Mouse (Mus musculus) C2C12 (cell line): ENCODE results near the gene Cdc34.
A peak's percentile ranks its signal among the peaks of the same experiment; 100 is the strongest.

Source experiments
- CTCF ChIP-seq: IDR thresholded peaks from one replicate; pipeline ENCODE4 v1.5.1; 2011; ENCODE audit not compliant: control insufficient read depth, insufficient read depth, insufficient read length
- MAX ChIP-seq: IDR thresholded peaks from one replicate; pipeline ENCODE4 v1.6.1; 2011; ENCODE audit warnings: mild to moderate bottlenecking, control low read depth

DNA sequence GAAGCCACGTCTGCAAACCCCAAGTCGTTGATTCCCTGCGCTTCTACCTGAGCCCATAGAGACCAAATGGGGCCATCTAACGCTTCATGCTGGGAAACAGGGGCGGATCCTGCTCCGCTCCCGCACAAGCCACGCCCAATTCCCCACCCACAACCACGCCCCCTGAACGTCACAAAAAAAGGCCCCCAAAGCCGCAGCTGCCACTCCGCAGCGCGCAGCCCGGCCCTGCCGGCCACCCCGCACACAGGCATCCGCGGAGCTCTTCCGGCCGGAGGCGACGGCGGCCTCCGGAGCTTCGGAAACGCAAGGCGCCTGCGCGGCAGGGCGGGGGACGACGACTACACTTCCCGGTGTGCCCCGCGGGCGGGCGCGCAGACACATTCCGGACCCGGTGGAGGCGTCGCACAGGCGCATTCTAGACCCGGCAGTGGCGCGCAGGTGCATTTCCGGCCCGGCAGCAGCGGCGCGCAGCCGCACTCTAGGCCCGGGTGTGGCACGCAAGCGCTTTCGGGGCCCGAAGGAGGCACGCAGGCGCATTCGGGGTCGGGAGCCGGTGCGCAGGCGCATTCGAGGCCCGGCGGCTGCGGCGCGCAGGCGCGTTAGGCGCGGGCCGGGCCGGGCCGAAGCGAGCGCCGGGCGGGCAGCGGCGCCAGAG lies at the start of gene Cdc34:
- TF ChIP-seq MAX = peak; percentile 60
- no peak for TF ChIP-seq CTCF
